In genomic region chr1:35380633-35381385, GRCm38 (mm10) we compare ENCODE assay signal across 18 mouse cellular contexts.
DNase-seq lines count a peak whose midpoint lies in the region; ATAC-seq and TF ChIP-seq lines count a peak whose summit lies in the region.
"Had no signal": no experiment of that assay in that cellular context is flagged by ENCODE, and none has a peak within 500 bp of the region (broad histone marks: within the 10 kb centered on the region; RNA-seq: fewer than 3 reads in every experiment).

No protein-coding gene starts in this region.

- H3K27ac ChIP-seq in heart, embryonic 10.5 days, result no peak overlapping the region
- H3K27ac ChIP-seq in liver, adult 2 months (replicated peaks; ENCODE audit: insufficient read depth, low read depth, low read length), result no peak overlapping the region
- no peak overlapping the region for H3K27ac ChIP-seq in lung, embryonic 15.5 days
- H3K27ac ChIP-seq in midbrain, embryonic 11.5 days (ENCODE audit: low read depth, low read length), result no peak overlapping the region
- H3K27ac ChIP-seq: hindbrain, embryonic 10.5 days; liver, embryonic 14.5 days; midbrain, embryonic 12.5 days had no signal

- TF ChIP-seq POLR2A in liver, adult 2 months (IDR thresholded peaks at IDR 0.05; ENCODE audit: extremely low read depth, insufficient read depth, low read length), result no peak

- 80% methylated on average over 11 of the region's 11 CpGs for WGBS in heart, embryonic 10.5 days
- 74% methylated on average over 11 of the region's 11 CpGs for WGBS in liver, adult 2 months
- WGBS in lung, embryonic 15.5 days, result 51% methylated on average over 11 of the region's 11 CpGs
- WGBS in midbrain, embryonic 11.5 days, result 82% methylated on average over 11 of the region's 11 CpGs

- ATAC-seq in lung, embryonic 15.5 days (ENCODE audit: borderline replicate concordance, extremely low read depth, low FRiP score, low TSS enrichment), result peak; percentile 77; the same call in 1 of the 2 replicates
- ATAC-seq in midbrain, embryonic 11.5 days (ENCODE audit: low FRiP score), result no peak
- ATAC-seq: forebrain, postnatal 0 days; inflammation-experienced regulatory T-cells, adult 6 months had no signal

- no peaks in the 10 kb centered on the region for H3K27me3 ChIP-seq in heart, embryonic 10.5 days (ENCODE audit: insufficient read depth, poor library complexity, severe bottlenecking)
- no peaks in the 10 kb centered on the region for H3K27me3 ChIP-seq in liver, adult 2 months (ENCODE audit: control insufficient read depth, insufficient read depth, low read length)
- no peaks in the 10 kb centered on the region for H3K27me3 ChIP-seq in lung, embryonic 15.5 days
- no peaks in the 10 kb centered on the region for H3K27me3 ChIP-seq in midbrain, embryonic 11.5 days (ENCODE audit: control insufficient read depth, insufficient read depth, low read length)
- H3K27me3 ChIP-seq: midbrain, embryonic 12.5 days had no signal

- TF ChIP-seq CTCF in liver, adult 2 months (IDR thresholded peaks at IDR 0.05; ENCODE audit: low read depth, low read length), result no peak

- H3K9me3 ChIP-seq in heart, embryonic 10.5 days, result no peaks in the 10 kb centered on the region
- H3K9me3 ChIP-seq in lung, embryonic 15.5 days, result no peaks in the 10 kb centered on the region
- H3K9me3 ChIP-seq in midbrain, embryonic 11.5 days (ENCODE audit: control insufficient read depth, low read length), result no peaks in the 10 kb centered on the region
- H3K9me3 ChIP-seq: hindbrain, embryonic 10.5 days; midbrain, embryonic 12.5 days had no signal

- H3K79me2 ChIP-seq in liver, adult 2 months (ENCODE audit: control insufficient read depth, insufficient read depth, low read length), result no peaks in the 10 kb centered on the region

- no peaks in the 10 kb centered on the region for H3K4me1 ChIP-seq in heart, embryonic 10.5 days
- H3K4me1 ChIP-seq in liver, adult 2 months (ENCODE audit: control insufficient read depth, insufficient read depth, low read length), result no peaks in the 10 kb centered on the region
- no peaks in the 10 kb centered on the region; the same call in 1 of the 2 replicates for H3K4me1 ChIP-seq in lung, embryonic 15.5 days
- no peaks in the 10 kb centered on the region for H3K4me1 ChIP-seq in midbrain, embryonic 11.5 days (ENCODE audit: control insufficient read depth, insufficient read depth, low read length)
- H3K4me1 ChIP-seq: hindbrain, embryonic 10.5 days; midbrain, embryonic 12.5 days had no signal

- peak; percentile 91 for DNase-seq in heart, adult 11 months
- no peak for DNase-seq in heart, embryonic 10.5 days (ENCODE audit: low spot score)
- peak; percentile 56 for DNase-seq in liver, adult 2 months (ENCODE audit: extremely low read depth, low read depth, low spot score)
- no peak for DNase-seq in liver
- DNase-seq in retina, postnatal 1 day, result no peak
- DNase-seq in right cerebral cortex, postnatal 25 days, result no peak
- no peak for DNase-seq in midbrain, embryonic 11.5 days (ENCODE audit: low spot score, missing footprints)
- DNase-seq: cerebellum, adult 2 months; forebrain, postnatal 0 days; gastrocnemius, postnatal 36 days; layer of hippocampus, adult 9-11 months; thymus, postnatal 14 days had no signal

- H3K9ac ChIP-seq in liver, adult 2 months (ENCODE audit: low read depth, low read length), result no peak overlapping the region
- H3K9ac ChIP-seq in lung, embryonic 15.5 days, result no peak overlapping the region
- no peak overlapping the region for H3K9ac ChIP-seq in midbrain, embryonic 11.5 days (ENCODE audit: low read length)
- H3K9ac ChIP-seq: forebrain, postnatal 0 days; liver, embryonic 14.5 days; midbrain, embryonic 12.5 days had no signal

- H3K4me2 ChIP-seq in lung, embryonic 15.5 days, result no peak overlapping the region
- no peak overlapping the region for H3K4me2 ChIP-seq in midbrain, embryonic 11.5 days
- H3K4me2 ChIP-seq: midbrain, embryonic 12.5 days had no signal

- H3K36me3 ChIP-seq in heart, embryonic 10.5 days, result no peaks in the 10 kb centered on the region
- H3K36me3 ChIP-seq in liver, adult 2 months (ENCODE audit: control insufficient read depth, insufficient read depth, low read length), result no peaks in the 10 kb centered on the region
- no peaks in the 10 kb centered on the region for H3K36me3 ChIP-seq in lung, embryonic 15.5 days
- H3K36me3 ChIP-seq in midbrain, embryonic 11.5 days (ENCODE audit: control insufficient read depth, insufficient read depth, low read length), result no peaks in the 10 kb centered on the region
- H3K36me3 ChIP-seq: hindbrain, embryonic 10.5 days; midbrain, embryonic 12.5 days had no signal

- no peak overlapping the region for H3K4me3 ChIP-seq in heart, embryonic 10.5 days
- no peak overlapping the region for H3K4me3 ChIP-seq in liver, adult 2 months (ENCODE audit: insufficient read depth, low read depth, low read length)
- no peak overlapping the region for H3K4me3 ChIP-seq in lung, embryonic 15.5 days
- no peak overlapping the region for H3K4me3 ChIP-seq in midbrain, embryonic 11.5 days (ENCODE audit: low read depth, low read length)
- H3K4me3 ChIP-seq: erythroblast, embryonic 14.5 days; hindbrain, embryonic 10.5 days; midbrain, embryonic 12.5 days had no signal

Comparison
In these comparisons a context has a peak if more than half of its experiments do, and no peak if none do; other contexts are left out.
1. DNase-seq: peak in heart, adult 11 months (single experiment) and liver, adult 2 months (single experiment); none in heart, embryonic 10.5 days (single experiment), liver (single experiment), retina, postnatal 1 day (single experiment), right cerebral cortex, postnatal 25 days (single experiment) and midbrain, embryonic 11.5 days (single experiment).